Mouse (Mus musculus) intestine, embryonic 14.5 days (tissue): ENCODE measurements at regions not wholly inside any gene's neighbourhood (a gene's known extent, or its start where the extent isn't known, plus 50 kb on each side); places are given as distances from the start of the nearest gene placed in this dataset.

ENCODE experiments used
- ATAC-seq: fragments of 200-750 bp; cut with Nextera tagmentation; replicated peaks from 2 replicates; pipeline ENCODE4 v1.8.0; 2017; ENCODE audit warnings: low read depth, moderate number of reproducible peaks, moderate TSS enrichment, moderate library complexity; ENCODE audit not compliant: low FRiP score, low TSS enrichment
- DNase-seq: peaks from one replicate; pipeline ENCODE4 v3.0.0-alpha.2; 2018; ENCODE audit warnings: low spot score
- H3K27ac ChIP-seq: fragments of 300-500 bp; sonication (generic); 2 replicates; pipeline ENCODE4 v1.5.1; 2014; ENCODE audit warnings: low read depth, mild to moderate bottlenecking, control low read depth
- H3K27me3 ChIP-seq: fragments of 300-500 bp; sonication (generic); replicated peaks from 2 replicates; pipeline ENCODE4 v1.6.1; 2014; ENCODE audit warnings: low read length, control low read depth; ENCODE audit not compliant: control insufficient read depth, insufficient read depth
- H3K36me3 ChIP-seq: fragments of 300-500 bp; sonication (generic); 2 replicates; pipeline ENCODE4 v1.6.1; 2014; ENCODE audit warnings: low read length, control low read depth; ENCODE audit not compliant: control insufficient read depth, insufficient read depth
- H3K4me1 ChIP-seq: fragments of 300-500 bp; sonication (generic); replicated peaks from 2 replicates; pipeline ENCODE4 v1.6.1; 2014; ENCODE audit warnings: low read length, control low read depth, mixed read lengths; ENCODE audit not compliant: control insufficient read depth, insufficient read depth
- H3K4me2 ChIP-seq: fragments of 300-500 bp; sonication (generic); 2 replicates; pipeline ENCODE4 v1.6.1; 2014; ENCODE audit warnings: low read length
- H3K4me3 ChIP-seq: fragments of 300-500 bp; sonication (generic); 2 replicates; pipeline ENCODE4 v1.5.1; 2014; ENCODE audit warnings: low read depth, low read length, control low read depth, mixed read lengths
- H3K9ac ChIP-seq: fragments of 300-500 bp; sonication (generic); 2 replicates; pipeline ENCODE4 v1.6.1; 2014; ENCODE audit warnings: mild to moderate bottlenecking, low read length
- H3K9me3 ChIP-seq: fragments of 300-500 bp; sonication (generic); 2 replicates; pipeline ENCODE4 v1.6.1; 2016; ENCODE audit warnings: low read length, control low read depth; ENCODE audit not compliant: control insufficient read depth
- WGBS: fragments of 180-500 bp; shearing (Covaris S2); extraction: QIAGEN DNeasy Blood & Tissue Kit; methylation state at CpG from one replicate; pipeline ENCODE4 v1.1.7; 2014; 5-methylcytosine and 5-hydroxymethylcytosine counted together

DNA sequence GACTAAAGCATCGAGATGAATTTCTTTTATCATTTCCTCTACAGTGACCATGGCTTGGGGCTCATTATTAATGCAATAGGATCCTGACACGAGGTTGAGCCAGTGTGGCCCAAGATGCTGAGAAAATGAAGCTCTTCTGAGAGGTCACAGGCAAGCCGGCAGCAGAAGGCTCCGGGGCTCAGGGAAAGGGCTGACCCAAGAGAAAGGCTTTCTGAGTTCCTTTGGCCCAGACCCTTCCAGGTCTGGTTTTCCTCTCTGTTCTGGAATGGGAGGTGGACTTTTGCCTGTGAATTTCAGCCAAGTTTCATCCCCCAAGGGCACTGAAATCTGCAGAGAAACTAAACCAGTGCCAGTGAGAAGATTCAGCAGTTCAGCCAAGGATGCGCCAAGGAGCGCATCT, 145.7 kb upstream of the Slc38a2 start:
- WGBS, result 87% methylated on average over 6 of the region's 6 CpGs

DNA sequence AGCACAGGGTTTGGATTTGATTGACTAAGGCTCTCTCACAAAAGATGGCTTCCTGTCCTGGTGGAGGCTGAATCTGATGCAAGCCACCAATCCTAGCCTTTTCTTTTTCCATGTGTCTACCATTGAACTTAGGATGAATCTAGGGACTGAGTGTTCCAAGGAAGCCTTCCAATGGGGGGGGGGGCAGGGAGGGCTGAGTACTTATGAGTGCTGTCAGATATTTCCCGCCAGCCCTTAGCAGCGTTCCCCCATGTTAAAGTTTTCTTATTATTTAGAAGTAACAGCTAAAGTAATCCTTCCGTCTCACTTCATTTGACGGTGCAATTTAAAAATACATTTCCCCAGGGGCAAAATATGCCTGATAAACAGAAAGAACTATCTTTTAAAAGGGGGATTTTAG, 144.8 kb upstream of the Slc38a2 start:
- no peak for ATAC-seq
- Histone ChIP-seq H3K4me2 (no peak overlapping the region), H3K27me3 (no peaks in the 10 kb centered on the region), H3K9ac (no peak overlapping the region), H3K36me3 (no peaks in the 10 kb centered on the region), H3K4me1 (peaks cover 11% of the 10 kb centered on the region; the same call in 1 of the 2 replicates), H3K9me3 (no peaks in the 10 kb centered on the region), H3K27ac (peak overlapping the region; percentile 40; the same call in 1 of the 2 replicates), H3K4me3 (no peak overlapping the region)
- 60% methylated on average over 4 of the region's 4 CpGs for WGBS
- DNase-seq, result no peak

More for the DNA sequence above, 145.7 kb upstream of the Slc38a2 start:
- H3K27ac ChIP-seq, result 0 out of 2 replicates have a peak overlapping the region, but pooled peaks have one; percentile 27
- H3K9ac ChIP-seq, result no peak overlapping the region
- no peaks in the 10 kb centered on the region for H3K36me3 ChIP-seq
- no peaks in the 10 kb centered on the region for H3K9me3 ChIP-seq
- H3K4me3 ChIP-seq, result no peak overlapping the region
- no peak for ATAC-seq
- no peak overlapping the region for H3K4me2 ChIP-seq
- H3K27me3 ChIP-seq, result no peaks in the 10 kb centered on the region
- DNase-seq, result no peak
- peaks cover 11% of the 10 kb centered on the region; the same call in 1 of the 2 replicates for H3K4me1 ChIP-seq

DNA sequence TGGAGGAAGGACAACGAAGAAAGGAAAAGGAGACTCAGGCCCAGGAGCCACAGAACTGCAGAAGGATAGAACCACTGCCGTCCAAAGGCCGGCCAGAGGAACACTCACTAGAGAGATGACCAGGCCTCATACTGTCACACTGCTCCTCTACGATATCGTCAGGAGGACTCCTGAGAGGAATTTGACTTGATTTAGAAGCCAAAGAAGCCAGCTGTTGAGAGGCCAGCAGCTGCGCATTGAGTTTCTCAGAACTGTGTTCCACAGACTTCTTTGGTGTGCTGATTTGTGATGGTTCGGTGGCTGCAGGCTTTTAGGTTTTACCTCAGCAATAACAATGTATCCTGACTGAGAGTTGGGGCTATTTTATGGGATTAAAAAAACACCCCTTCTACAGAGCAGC, 144.1 kb upstream of the Slc38a2 start:
- Histone ChIP-seq H3K9me3 (no peaks in the 10 kb centered on the region), H3K27ac (peak overlapping the region; percentile 69; the same call in 1 of the 2 replicates), H3K27me3 (no peaks in the 10 kb centered on the region), H3K36me3 (no peaks in the 10 kb centered on the region), H3K4me3 (no peak overlapping the region), H3K4me2 (no peak overlapping the region), H3K4me1 (peaks cover 11% of the 10 kb centered on the region; the same call in 1 of the 2 replicates), H3K9ac (no peak overlapping the region)
- no peak for ATAC-seq
- WGBS, result 68% methylated on average over 7 of the region's 7 CpGs
- no peak for DNase-seq

DNA sequence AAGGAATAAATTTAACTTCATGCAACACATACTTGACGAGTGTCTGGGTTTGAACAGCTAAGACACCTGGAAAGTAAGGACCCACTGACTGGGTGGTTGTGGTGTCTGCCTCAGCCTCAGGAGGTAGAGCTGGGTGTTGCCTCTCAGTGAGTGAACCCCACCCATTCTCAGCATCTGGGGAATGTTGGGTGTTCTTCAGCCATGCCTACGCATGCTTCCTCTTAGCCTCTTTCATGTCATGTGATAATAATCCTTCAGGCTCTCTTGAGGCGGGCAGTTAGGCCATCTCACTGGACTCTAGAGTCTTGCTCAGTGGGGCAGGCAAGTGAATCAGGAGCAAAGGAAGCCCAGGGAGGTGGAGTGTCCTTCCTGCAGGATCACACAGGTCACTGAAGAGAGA, 143.4 kb upstream of the Slc38a2 start:
- Histone ChIP-seq H3K9me3 (no peaks in the 10 kb centered on the region), H3K9ac (no peak overlapping the region), H3K4me1 (peaks cover 11% of the 10 kb centered on the region; the same call in 1 of the 2 replicates), H3K27me3 (no peaks in the 10 kb centered on the region), H3K27ac (no peak overlapping the region), H3K4me3 (no peak overlapping the region), H3K4me2 (no peak overlapping the region), H3K36me3 (no peaks in the 10 kb centered on the region)
- DNase-seq (no peak), ATAC-seq (no peak)
- 84% methylated on average over 3 of the region's 3 CpGs for WGBS

DNA sequence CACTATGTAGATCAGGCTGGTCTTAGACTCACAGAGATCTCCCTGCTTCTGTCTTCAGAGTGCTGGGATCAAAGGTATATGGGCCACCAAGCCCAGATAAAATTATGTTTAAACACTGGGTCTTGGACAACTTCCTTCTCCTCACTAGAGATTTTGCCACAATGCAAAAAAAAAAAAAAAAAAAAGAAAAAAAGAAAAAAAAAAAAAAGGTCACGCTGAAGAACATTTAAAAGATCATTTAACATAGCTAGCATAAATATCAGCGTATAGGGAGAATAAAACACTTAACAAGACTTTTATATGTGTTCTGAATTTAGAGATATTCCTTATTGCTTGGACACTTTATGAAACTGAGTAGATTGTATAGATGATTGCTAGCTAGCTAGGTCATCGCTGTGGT, 137.1 kb upstream of the Slc38a2 start:
- ATAC-seq (no peak), DNase-seq (no peak)
- 97% methylated on average over 3 of the region's 3 CpGs for WGBS
- H3K4me3 ChIP-seq, result no peak overlapping the region
- H3K27ac ChIP-seq, result no peak overlapping the region
- no peak overlapping the region for H3K9ac ChIP-seq
- no peaks in the 10 kb centered on the region for H3K36me3 ChIP-seq
- H3K4me2 ChIP-seq, result no peak overlapping the region
- H3K9me3 ChIP-seq, result no peaks in the 10 kb centered on the region
- no peaks in the 10 kb centered on the region for H3K4me1 ChIP-seq
- H3K27me3 ChIP-seq, result no peaks in the 10 kb centered on the region

DNA sequence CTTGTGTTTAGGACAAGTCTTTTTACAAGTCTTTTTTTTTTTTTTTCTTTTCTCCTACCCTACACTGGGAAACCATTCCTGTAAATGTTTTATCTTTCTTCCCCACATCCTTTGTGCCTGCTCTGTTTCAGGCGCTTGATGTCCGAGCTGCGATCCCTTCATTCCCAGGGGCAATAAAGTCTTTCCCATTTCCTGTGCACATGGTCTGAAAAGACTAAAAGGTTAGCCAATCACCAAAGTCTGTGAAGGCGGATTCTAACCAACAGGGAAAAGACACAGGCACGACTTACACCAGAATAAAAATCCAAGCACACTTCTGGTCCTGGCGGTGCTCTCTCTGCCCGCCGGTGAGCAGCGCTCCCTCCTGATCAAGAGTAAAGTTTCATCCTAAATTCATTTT, 135.3 kb upstream of the Slc38a2 start:
- Histone ChIP-seq H3K27ac (peak overlapping the region; percentile 59), H3K36me3 (no peaks in the 10 kb centered on the region), H3K9ac (no peak overlapping the region), H3K4me3 (no peak overlapping the region), H3K27me3 (no peaks in the 10 kb centered on the region), H3K4me1 (no peaks in the 10 kb centered on the region), H3K9me3 (no peaks in the 10 kb centered on the region), H3K4me2 (no peak overlapping the region)
- ATAC-seq, result peak; percentile 46; the same call in 1 of the 2 replicates
- no peak for DNase-seq
- WGBS, result 52% methylated on average over 9 of the region's 9 CpGs

DNA sequence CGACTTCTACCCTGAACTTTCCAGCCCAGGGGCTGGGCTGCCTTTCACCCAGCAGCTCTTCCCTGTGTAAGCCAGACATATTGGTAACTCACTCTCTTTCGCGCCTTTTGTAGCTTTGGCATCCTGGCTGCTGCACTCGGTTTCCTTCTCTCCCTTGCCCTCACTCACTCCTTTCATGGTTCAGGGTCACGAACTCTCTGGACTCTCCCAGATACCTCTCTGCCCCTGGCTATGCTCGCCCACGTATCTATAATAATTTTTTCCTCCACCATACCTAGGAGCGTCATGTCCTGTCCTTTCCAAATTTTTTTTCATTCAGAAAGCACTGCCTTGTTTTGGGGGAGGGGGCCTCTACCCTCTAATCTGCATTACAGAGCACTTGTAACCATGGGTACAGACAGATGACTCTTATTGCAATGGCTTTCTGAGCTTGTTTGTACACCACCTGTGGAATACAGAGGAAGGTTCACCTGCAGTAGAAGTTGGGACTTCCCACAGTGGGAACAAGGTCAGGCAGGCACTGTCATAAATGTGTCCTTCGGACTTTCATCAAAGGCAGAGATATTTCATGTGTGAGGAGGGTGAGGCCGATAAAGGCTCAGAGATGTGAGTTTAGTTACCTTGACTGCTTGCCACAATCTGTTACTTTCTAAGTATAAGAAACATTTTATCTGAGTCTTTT, 134.8 kb upstream of the Slc38a2 start:
- peak; percentile 82 for ATAC-seq
- Histone ChIP-seq H3K4me3 (no peak overlapping the region), H3K4me2 (no peak overlapping the region), H3K27ac (no peak overlapping the region), H3K9ac (no peak overlapping the region), H3K27me3 (no peaks in the 10 kb centered on the region), H3K36me3 (no peaks in the 10 kb centered on the region), H3K9me3 (no peaks in the 10 kb centered on the region), H3K4me1 (no peaks in the 10 kb centered on the region)
- DNase-seq, result no peak
- WGBS, result 76% methylated on average over 10 of the region's 10 CpGs

DNA sequence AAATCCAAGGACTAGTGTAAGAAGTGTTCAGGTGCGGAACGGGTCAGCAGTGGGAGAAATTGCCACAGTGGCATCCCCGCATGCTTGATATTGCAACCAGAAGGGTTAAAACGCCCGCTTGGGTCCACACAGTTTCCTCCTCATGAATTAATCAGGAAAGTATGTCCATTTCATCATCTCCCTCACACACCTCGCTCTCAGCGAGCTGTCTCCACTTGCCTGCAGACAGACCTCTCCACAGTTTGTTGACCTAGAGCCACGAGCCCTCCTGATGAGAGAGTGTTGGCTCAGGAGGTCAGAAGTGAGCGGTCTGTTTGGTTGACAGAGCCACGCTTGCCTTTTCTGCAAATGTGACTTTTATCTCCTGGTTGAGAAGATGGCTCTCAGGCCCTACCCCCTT, 132.9 kb upstream of the Slc38a2 start:
- H3K4me2 ChIP-seq, result no peak overlapping the region
- no peak overlapping the region for H3K27ac ChIP-seq
- no peaks in the 10 kb centered on the region for H3K36me3 ChIP-seq
- ATAC-seq, result no peak
- H3K9me3 ChIP-seq, result no peaks in the 10 kb centered on the region
- H3K9ac ChIP-seq, result no peak overlapping the region
- no peaks in the 10 kb centered on the region for H3K4me1 ChIP-seq
- no peaks in the 10 kb centered on the region for H3K27me3 ChIP-seq
- DNase-seq, result no peak
- WGBS, result 73% methylated on average over 10 of the region's 10 CpGs
- no peak overlapping the region for H3K4me3 ChIP-seq

DNA sequence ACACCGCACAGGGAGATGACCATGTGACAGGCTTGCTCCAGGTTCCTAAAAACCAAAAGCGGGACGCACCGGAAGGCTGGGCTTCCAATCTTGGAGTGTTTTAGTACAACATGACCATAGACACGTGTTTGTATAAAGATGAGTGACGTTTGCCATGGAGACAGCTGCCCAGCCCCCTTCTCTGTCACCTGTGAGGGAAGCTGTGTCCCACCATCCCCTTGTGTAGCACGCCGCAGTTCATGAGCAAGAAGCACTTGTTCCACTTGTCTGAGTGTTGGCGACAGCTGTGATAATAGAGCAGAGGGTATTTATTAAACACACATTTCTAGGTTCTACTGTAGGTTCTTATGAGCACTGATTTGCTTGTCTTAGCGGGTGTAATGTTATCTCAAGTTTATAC, 131.7 kb upstream of the Slc38a2 start:
- no peak for ATAC-seq
- no peaks in the 10 kb centered on the region for H3K9me3 ChIP-seq
- H3K4me3 ChIP-seq, result no peak overlapping the region
- no peak overlapping the region for H3K4me2 ChIP-seq
- no peak overlapping the region for H3K9ac ChIP-seq
- WGBS, result 92% methylated on average over 10 of the region's 10 CpGs
- no peaks in the 10 kb centered on the region for H3K4me1 ChIP-seq
- H3K27ac ChIP-seq, result no peak overlapping the region
- no peaks in the 10 kb centered on the region for H3K36me3 ChIP-seq
- no peak for DNase-seq
- H3K27me3 ChIP-seq, result no peaks in the 10 kb centered on the region
